Mouse (Mus musculus): ENCODE results near the gene Fnbp1l. TPM values are rescaled to one million over a fixed set of nuclear protein-coding genes. Genes with fewer than 3 reads are reported as not detected.

Fnbp1l gene
- polyA plus RNA-seq, 1 experiment from 2014 or later, result 295 TPM

GRCm38 (mm10) chr3:122635246-122635645 is 15.7 kb upstream of the Fnbp1l start:
- H3K9ac ChIP-seq (replicated peaks; ENCODE audit: low read depth, low read length), result no peak overlapping the region
- H3K9me3 ChIP-seq (ENCODE audit: control insufficient read depth, low read length), result no peaks in the 10 kb centered on the region
- whole genome bisulfite sequencing, result 3% methylated on average over 12 of the region's 12 CpGs
- H3K27me3 ChIP-seq (replicated peaks; ENCODE audit: control insufficient read depth, insufficient read depth, low read length), result no peaks in the 10 kb centered on the region; the same call in 1 of the 2 replicates
- no peak overlapping the region for H3K27ac ChIP-seq (ENCODE audit: low read length)
- no peaks in the 10 kb centered on the region for H3K36me3 ChIP-seq (ENCODE audit: control insufficient read depth, insufficient read depth)
- H3K4me2 ChIP-seq (ENCODE audit: low read length), result no peak overlapping the region
- no peak overlapping the region for H3K4me3 ChIP-seq (replicated peaks; ENCODE audit: low read length)
- ATAC-seq, result no peak
- peaks cover 3% of the 10 kb centered on the region; the same call in 1 of the 2 replicates for H3K4me1 ChIP-seq (replicated peaks; ENCODE audit: control insufficient read depth, insufficient read depth, low read length)

GRCm38 (mm10) chr3:122629580-122629979 is 10.1 kb upstream of the Fnbp1l start:
- H3K27me3 ChIP-seq (replicated peaks; ENCODE audit: control insufficient read depth, insufficient read depth, low read length), result no peaks in the 10 kb centered on the region; the same call in 1 of the 2 replicates
- ATAC-seq, result no peak
- no peak overlapping the region for H3K9ac ChIP-seq (replicated peaks; ENCODE audit: low read depth, low read length)
- WGBS, result 9% methylated on average over 13 of the region's 13 CpGs
- 0 out of 2 replicates have a peak, but pooled peaks cover 4% of the 10 kb centered on the region for H3K4me1 ChIP-seq (replicated peaks; ENCODE audit: control insufficient read depth, insufficient read depth, low read length)
- 0 out of 2 replicates have a peak overlapping the region, but pooled peaks have one; percentile 7 for H3K4me2 ChIP-seq (ENCODE audit: low read length)
- H3K4me3 ChIP-seq (replicated peaks; ENCODE audit: low read length), result no peak overlapping the region
- H3K36me3 ChIP-seq (ENCODE audit: control insufficient read depth, insufficient read depth), result no peaks in the 10 kb centered on the region
- no peak overlapping the region for H3K27ac ChIP-seq (ENCODE audit: low read length)
- no peaks in the 10 kb centered on the region for H3K9me3 ChIP-seq (ENCODE audit: control insufficient read depth, low read length)

GRCm38 (mm10) chr3:122628956-122629355 is 9.4 kb upstream of the Fnbp1l start:
- H3K9me3 ChIP-seq (ENCODE audit: control insufficient read depth, low read length), result no peaks in the 10 kb centered on the region
- ATAC-seq, result no peak
- no peak overlapping the region for H3K4me3 ChIP-seq (replicated peaks; ENCODE audit: low read length)
- no peak overlapping the region for H3K27ac ChIP-seq (ENCODE audit: low read length)
- 77% methylated on average over 3 of the region's 3 CpGs for WGBS
- no peak overlapping the region for H3K9ac ChIP-seq (replicated peaks; ENCODE audit: low read depth, low read length)
- H3K27me3 ChIP-seq (replicated peaks; ENCODE audit: control insufficient read depth, insufficient read depth, low read length), result no peaks in the 10 kb centered on the region; the same call in 1 of the 2 replicates
- no peak overlapping the region for H3K4me2 ChIP-seq (ENCODE audit: low read length)
- H3K36me3 ChIP-seq (ENCODE audit: control insufficient read depth, insufficient read depth), result no peaks in the 10 kb centered on the region
- 0 out of 2 replicates have a peak, but pooled peaks cover 4% of the 10 kb centered on the region for H3K4me1 ChIP-seq (replicated peaks; ENCODE audit: control insufficient read depth, insufficient read depth, low read length)

DNA sequence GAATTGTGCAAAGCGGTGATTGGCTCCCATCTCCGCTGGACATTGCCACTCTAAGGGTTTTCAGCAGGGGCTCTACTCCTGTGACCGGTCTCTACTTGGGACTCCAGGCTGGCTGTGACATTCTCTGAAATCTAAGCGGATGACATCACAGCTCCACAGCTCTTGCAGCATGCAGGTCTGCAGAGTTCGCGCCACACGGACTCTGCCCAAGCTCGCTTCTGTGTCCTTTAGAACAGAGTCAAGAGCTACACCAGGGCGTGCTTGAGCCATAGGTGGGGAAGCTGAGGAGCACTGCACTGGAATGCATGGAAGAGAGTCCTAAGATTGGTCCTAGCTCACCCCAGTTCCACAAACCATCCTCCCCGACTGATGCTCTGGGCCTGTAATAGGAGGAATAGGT is 9.0 kb upstream of the Fnbp1l start:
- Histone ChIP-seq H3K9ac (replicated peaks; ENCODE audit: low read depth, low read length) (no peak overlapping the region), H3K4me2 (ENCODE audit: low read length) (no peak overlapping the region), H3K4me1 (replicated peaks; ENCODE audit: control insufficient read depth, insufficient read depth, low read length) (0 out of 2 replicates have a peak, but pooled peaks cover 4% of the 10 kb centered on the region), H3K27ac (ENCODE audit: low read length) (no peak overlapping the region), H3K36me3 (ENCODE audit: control insufficient read depth, insufficient read depth) (no peaks in the 10 kb centered on the region), H3K9me3 (ENCODE audit: control insufficient read depth, low read length) (no peaks in the 10 kb centered on the region), H3K4me3 (replicated peaks; ENCODE audit: low read length) (no peak overlapping the region), H3K27me3 (replicated peaks; ENCODE audit: control insufficient read depth, insufficient read depth, low read length) (no peaks in the 10 kb centered on the region; the same call in 1 of the 2 replicates)
- WGBS, result 93% methylated on average over 10 of the region's 10 CpGs
- no peak for ATAC-seq

DNA sequence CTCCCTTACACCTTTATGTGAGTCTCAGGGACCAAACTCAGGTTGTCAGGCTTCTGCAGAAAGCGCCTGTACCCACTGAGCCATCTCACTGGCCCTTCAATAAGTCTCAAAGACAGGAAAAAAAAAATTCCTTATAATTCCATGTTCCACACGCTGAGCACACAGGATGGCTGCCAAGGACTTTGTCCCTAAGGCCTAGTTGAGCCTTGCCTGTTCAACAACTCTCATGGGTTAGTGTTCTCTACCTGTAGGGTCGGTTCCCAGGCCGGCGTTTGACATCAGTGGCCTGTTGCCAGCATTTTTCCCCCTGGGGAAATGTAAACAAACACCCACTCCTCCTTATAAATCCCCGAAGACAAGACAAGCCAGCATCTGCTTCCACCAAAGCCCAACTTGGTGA is 8.3 kb upstream of the Fnbp1l start:
- Histone ChIP-seq H3K9me3 (ENCODE audit: control insufficient read depth, low read length) (no peaks in the 10 kb centered on the region), H3K4me1 (replicated peaks; ENCODE audit: control insufficient read depth, insufficient read depth, low read length) (0 out of 2 replicates have a peak, but pooled peaks cover 4% of the 10 kb centered on the region), H3K4me3 (replicated peaks; ENCODE audit: low read length) (no peak overlapping the region), H3K9ac (replicated peaks; ENCODE audit: low read depth, low read length) (no peak overlapping the region), H3K27me3 (replicated peaks; ENCODE audit: control insufficient read depth, insufficient read depth, low read length) (no peaks in the 10 kb centered on the region; the same call in 1 of the 2 replicates), H3K4me2 (ENCODE audit: low read length) (no peak overlapping the region), H3K27ac (ENCODE audit: low read length) (no peak overlapping the region), H3K36me3 (ENCODE audit: control insufficient read depth, insufficient read depth) (no peaks in the 10 kb centered on the region)
- WGBS, result 93% methylated on average over 6 of the region's 6 CpGs
- ATAC-seq, result no peak

GRCm38 (mm10) chr3:122624591-122624990 is 5.1 kb upstream of the Fnbp1l start:
- no peak for ATAC-seq
- H3K9ac ChIP-seq (replicated peaks; ENCODE audit: low read depth, low read length), result no peak overlapping the region
- peaks cover 10% of the 10 kb centered on the region for H3K4me1 ChIP-seq (replicated peaks; ENCODE audit: control insufficient read depth, insufficient read depth, low read length)
- H3K9me3 ChIP-seq (ENCODE audit: control insufficient read depth, low read length), result no peaks in the 10 kb centered on the region
- WGBS, result 35% methylated on average over 6 of the region's 6 CpGs
- no peaks in the 10 kb centered on the region for H3K36me3 ChIP-seq (ENCODE audit: control insufficient read depth, insufficient read depth)
- H3K27me3 ChIP-seq (replicated peaks; ENCODE audit: control insufficient read depth, insufficient read depth, low read length), result no peaks in the 10 kb centered on the region
- H3K4me3 ChIP-seq (replicated peaks; ENCODE audit: low read length), result no peak overlapping the region
- H3K4me2 ChIP-seq (ENCODE audit: low read length), result no peak overlapping the region
- no peak overlapping the region for H3K27ac ChIP-seq (ENCODE audit: low read length)

GRCm38 (mm10) chr3:122620285-122620931 is 893 bp upstream of the Fnbp1l start:
- Histone ChIP-seq H3K36me3 (ENCODE audit: control insufficient read depth, insufficient read depth) (no peaks in the 10 kb centered on the region), H3K4me3 (replicated peaks; ENCODE audit: low read length) (peak overlapping the region; percentile 100), H3K27ac (ENCODE audit: low read length) (peak overlapping the region; percentile 99), H3K9me3 (ENCODE audit: control insufficient read depth, low read length) (no peaks in the 10 kb centered on the region), H3K27me3 (replicated peaks; ENCODE audit: control insufficient read depth, insufficient read depth, low read length) (no peaks in the 10 kb centered on the region), H3K4me1 (replicated peaks; ENCODE audit: control insufficient read depth, insufficient read depth, low read length) (peaks cover 27% of the 10 kb centered on the region), H3K4me2 (ENCODE audit: low read length) (peak overlapping the region; percentile 92), H3K9ac (replicated peaks; ENCODE audit: low read depth, low read length) (peak overlapping the region; percentile 100)
- WGBS, result under 1% methylated on average over 21 of the region's 21 CpGs
- ATAC-seq, result peak; percentile 47

- H3K36me3 ChIP-seq (ENCODE audit: control insufficient read depth, insufficient read depth), result no peaks in the 10 kb centered on the region
- H3K4me2 ChIP-seq (ENCODE audit: low read length), result peak overlapping the region; percentile 92
- peak overlapping the region; percentile 100 for H3K4me3 ChIP-seq (replicated peaks; ENCODE audit: low read length)
- peaks cover 32% of the 10 kb centered on the region for H3K4me1 ChIP-seq (replicated peaks; ENCODE audit: control insufficient read depth, insufficient read depth, low read length)
- H3K27ac ChIP-seq (ENCODE audit: low read length), result peak overlapping the region; percentile 99
- peak overlapping the region; percentile 100 for H3K9ac ChIP-seq (replicated peaks; ENCODE audit: low read depth, low read length)
- H3K9me3 ChIP-seq (ENCODE audit: control insufficient read depth, low read length), result no peaks in the 10 kb centered on the region
- ATAC-seq, result peak; percentile 78
- WGBS, result under 1% methylated on average over 20 of the region's 20 CpGs
- no peaks in the 10 kb centered on the region for H3K27me3 ChIP-seq (replicated peaks; ENCODE audit: control insufficient read depth, insufficient read depth, low read length)
These were observed 393 bp upstream of the Fnbp1l start for GRCm38 (mm10) chr3:122619931-122620284.

- Histone ChIP-seq H3K36me3 (ENCODE audit: control insufficient read depth, insufficient read depth) (no peaks in the 10 kb centered on the region), H3K27ac (ENCODE audit: low read length) (peak overlapping the region; percentile 99), H3K9ac (replicated peaks; ENCODE audit: low read depth, low read length) (peak overlapping the region; percentile 100), H3K4me2 (ENCODE audit: low read length) (peak overlapping the region; percentile 76), H3K4me3 (replicated peaks; ENCODE audit: low read length) (peak overlapping the region; percentile 100), H3K4me1 (replicated peaks; ENCODE audit: control insufficient read depth, insufficient read depth, low read length) (peaks cover 38% of the 10 kb centered on the region), H3K9me3 (ENCODE audit: control insufficient read depth, low read length) (no peaks in the 10 kb centered on the region), H3K27me3 (replicated peaks; ENCODE audit: control insufficient read depth, insufficient read depth, low read length) (no peaks in the 10 kb centered on the region)
- ATAC-seq, result 0 out of 2 replicates have a peak, but pooled peaks have one; percentile 3
- under 1% methylated on average over 30 of the region's 30 CpGs for WGBS
These were observed 1.1 kb downstream of the Fnbp1l start for GRCm38 (mm10) chr3:122618402-122618801.
